Mouse (Mus musculus) inflammation-experienced regulatory T-cells (primary cell): Measurements from ENCODE around the gene Cxcl17. TPM values are rescaled to one million over a fixed set of nuclear protein-coding genes. Genes with fewer than 3 reads are reported as not detected.

Experiments
- polyA plus RNA-seq, 2 experiments: library from polyadenylated mRNA; unstranded; fragments of 100-300 nt; shearing (Covaris generic); gene quantifications; one replicate each; pipeline ENCODE4 v1.2.1; 2017

Gene Cxcl17
- 1 to 10 TPM in 1 of 2 experiments, under 1 TPM in 1; 0.57 to 1.1 TPM for polyA plus RNA-seq

GRCm38 (mm10) chr7:25412833-25413441 is at the start of gene Cxcl17:
Gene Cxcl17, minus strand, starts transcription at chr7:25412886.

DNA sequence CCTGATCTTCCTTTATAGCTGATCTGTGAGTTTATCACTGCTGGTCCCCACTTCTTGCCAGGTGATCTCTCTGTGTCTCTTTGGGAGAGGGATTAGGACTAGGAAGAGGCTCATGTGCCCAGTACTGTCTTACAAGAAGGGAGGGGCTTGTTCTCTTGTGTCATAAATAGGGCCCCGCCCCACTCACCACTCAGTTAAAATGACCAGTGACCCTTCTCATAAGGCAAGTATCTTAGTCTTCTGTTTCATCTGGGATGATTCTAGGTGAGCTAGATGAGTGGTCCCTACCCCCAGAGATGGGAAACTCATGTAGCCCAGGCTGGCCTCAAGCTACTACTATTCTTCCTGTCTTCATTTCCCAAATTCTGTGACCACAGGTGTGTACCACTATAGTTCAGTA is 14.1 kb downstream of the Cxcl17 start, which contains the start of gene Lipe:
Gene Lipe (minus strand): TSS at position 101 of the 400 bp plus-strand sequence.

GRCm38 (mm10) chr7:25369058-25369749 is 43.5 kb downstream of the Cxcl17 start, which contains the start of gene Cnfn:
Gene Cnfn, minus strand, starts transcription at chr7:25369724.

Other genes starting within 250 kb of the Cxcl17 start
- gene Pou2f2, start 233.2 kb downstream of the Cxcl17 start, polyA plus RNA-seq: 100 to 1,000 TPM in 1 of 2 experiments, 10 to 100 TPM in 1; 66.9 to 118 TPM
- 100 to 1,000 TPM in 1 of 2 experiments, 10 to 100 TPM in 1; 97.0 to 125 TPM for gene Dedd2, start 192.3 kb downstream of the Cxcl17 start, polyA plus RNA-seq
- gene Zfp526, start 191.5 kb downstream of the Cxcl17 start, polyA plus RNA-seq: 1 to 10 TPM; 3.4 to 3.5 TPM
- 10 to 100 TPM; 85.3 to 85.7 TPM for gene Gsk3a, start 175.0 kb downstream of the Cxcl17 start, polyA plus RNA-seq
- gene Erf, start 162.1 kb downstream of the Cxcl17 start, polyA plus RNA-seq: 1 to 10 TPM; 1.5 to 1.9 TPM
- 10 to 100 TPM; 30.3 to 31.4 TPM for gene Cic, start 145.2 kb downstream of the Cxcl17 start, polyA plus RNA-seq
- 10 to 100 TPM; 24.1 to 47.5 TPM for gene Pafah1b3, start 114.9 kb downstream of the Cxcl17 start, polyA plus RNA-seq
- gene Prr19, start 111.5 kb downstream of the Cxcl17 start, polyA plus RNA-seq: not detected
- under 1 TPM in 1 of 2 experiments, not detected in 1; 0.67 TPM for gene Tmem145, start 106.8 kb downstream of the Cxcl17 start, polyA plus RNA-seq
- gene Megf8, start 95.7 kb downstream of the Cxcl17 start, polyA plus RNA-seq: under 1 TPM; 0.25 to 0.39 TPM
- not detected for gene Cnfn, start 43.2 kb downstream of the Cxcl17 start, polyA plus RNA-seq
- 10 to 100 TPM; 13.8 to 15.9 TPM for gene Lipe, start 14.2 kb downstream of the Cxcl17 start, polyA plus RNA-seq
- 1 to 10 TPM; 2.4 to 3.5 TPM for gene Ceacam1, start 64.7 kb upstream of the Cxcl17 start, polyA plus RNA-seq
- gene Ceacam2, start 127.0 kb upstream of the Cxcl17 start, polyA plus RNA-seq: under 1 TPM; 0.16 to 0.55 TPM
- gene Erich4, start 203.0 kb upstream of the Cxcl17 start, polyA plus RNA-seq: not detected
- gene Dmac2, start 206.5 kb upstream of the Cxcl17 start, polyA plus RNA-seq: 10 to 100 TPM; 53.3 to 75.0 TPM
- gene B3gnt8, start 213.8 kb upstream of the Cxcl17 start, polyA plus RNA-seq: 1 to 10 TPM in 1 of 2 experiments, under 1 TPM in 1; 0.65 to 1.4 TPM
- gene Bckdha, start 246.1 kb upstream of the Cxcl17 start, polyA plus RNA-seq: 10 to 100 TPM; 45.4 to 49.0 TPM
- 100 to 1,000 TPM; 104 to 107 TPM for gene Exosc5, start 246.3 kb upstream of the Cxcl17 start, polyA plus RNA-seq